Mouse (Mus musculus): ENCODE results near the gene Ice2. TPM values are rescaled to one million over a fixed set of nuclear protein-coding genes. Genes with fewer than 3 reads are reported as not detected.

Ice2 gene
- polyA plus RNA-seq, 2 experiments, result 4.0 to 6.7 TPM

DNA sequence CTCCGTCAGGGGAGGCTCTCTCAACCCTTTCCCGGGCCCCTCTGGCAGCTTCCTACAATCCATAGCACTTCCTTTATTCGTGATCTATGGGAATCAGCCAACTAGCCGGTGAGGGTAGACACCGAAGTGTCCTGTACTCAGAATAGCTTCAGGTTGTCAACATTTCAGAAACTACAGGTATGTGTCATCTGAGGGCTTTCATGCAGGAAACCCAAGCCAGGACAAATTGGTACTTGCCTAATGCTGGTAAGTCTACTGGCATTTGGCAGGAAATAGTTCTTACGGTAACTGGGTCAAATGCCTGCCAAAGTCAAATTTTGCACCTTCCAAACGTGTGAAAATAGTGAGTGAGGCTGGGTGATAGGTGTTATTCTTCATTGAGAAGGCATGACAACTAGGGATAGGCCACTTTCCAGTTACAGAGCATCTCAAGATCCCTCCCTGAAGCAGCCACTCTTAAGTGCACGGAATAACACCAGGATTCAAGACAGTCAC, 35.7 kb upstream of the Ice2 start:
- 65% methylated on average over 8 of the region's 8 CpGs for WGBS (ENCODE audit: insufficient replicate concordance)
- H3K4me2 ChIP-seq (ENCODE audit: low read depth), result no peak overlapping the region
- TF ChIP-seq CTCF (IDR thresholded peaks at IDR 0.05; ENCODE audit: low read depth), result no peak
- no peak for TF ChIP-seq EP300 (IDR thresholded peaks at IDR 0.05; ENCODE audit: low read depth)

GRCm38 (mm10) chr9:69362766-69363165, 34.9 kb upstream of the Ice2 start:
- no peak overlapping the region for H3K4me2 ChIP-seq (ENCODE audit: low read depth)
- H3K9me3 ChIP-seq (ENCODE audit: control insufficient read depth, low read length), result no peaks in the 10 kb centered on the region
- no peaks in the 10 kb centered on the region for H3K4me1 ChIP-seq (replicated peaks; ENCODE audit: control insufficient read depth in 2 of 2, insufficient read depth in 2 of 2, low read length in 1 of 2)
- WGBS (ENCODE audit: insufficient replicate concordance), result 49% methylated on average over 4 of the region's 4 CpGs
- no peaks in the 10 kb centered on the region for H3K36me3 ChIP-seq (replicated peaks; ENCODE audit: control insufficient read depth, insufficient read depth, low read depth)
- H3K27me3 ChIP-seq (ENCODE audit: control insufficient read depth, insufficient read depth, low read length), result no peaks in the 10 kb centered on the region
- H3K27ac ChIP-seq, result no peak overlapping the region
- TF ChIP-seq CTCF (IDR thresholded peaks at IDR 0.05; ENCODE audit: low read depth), result no peak
- no peak for TF ChIP-seq EP300 (IDR thresholded peaks at IDR 0.05; ENCODE audit: low read depth)
- H3K9ac ChIP-seq (replicated peaks), result no peak overlapping the region
- ATAC-seq (ENCODE audit: insufficient read depth) (no peak), DNase-seq (ENCODE audit: low read depth in 3 of 3, low spot score in 3 of 3) (no peak)
- no peak overlapping the region for H3K4me3 ChIP-seq (ENCODE audit: insufficient read depth in 1 of 2, low read depth in 2 of 2, low read length in 2 of 2)

More for the DNA sequence above, 35.7 kb upstream of the Ice2 start:
- no peak overlapping the region for H3K4me3 ChIP-seq (ENCODE audit: insufficient read depth in 1 of 2, low read depth in 2 of 2, low read length in 2 of 2)
- H3K27me3 ChIP-seq (ENCODE audit: control insufficient read depth, insufficient read depth, low read length), result no peaks in the 10 kb centered on the region
- no peak overlapping the region for H3K27ac ChIP-seq
- H3K9ac ChIP-seq (replicated peaks), result no peak overlapping the region
- no peaks in the 10 kb centered on the region for H3K4me1 ChIP-seq (replicated peaks; ENCODE audit: control insufficient read depth in 2 of 2, insufficient read depth in 2 of 2, low read length in 1 of 2)
- no peaks in the 10 kb centered on the region for H3K36me3 ChIP-seq (replicated peaks; ENCODE audit: control insufficient read depth, insufficient read depth, low read depth)
- ATAC-seq (ENCODE audit: insufficient read depth) (no peak), DNase-seq (ENCODE audit: low read depth in 3 of 3, low spot score in 3 of 3) (no peak)
- H3K9me3 ChIP-seq (ENCODE audit: control insufficient read depth, low read length), result no peaks in the 10 kb centered on the region

DNA sequence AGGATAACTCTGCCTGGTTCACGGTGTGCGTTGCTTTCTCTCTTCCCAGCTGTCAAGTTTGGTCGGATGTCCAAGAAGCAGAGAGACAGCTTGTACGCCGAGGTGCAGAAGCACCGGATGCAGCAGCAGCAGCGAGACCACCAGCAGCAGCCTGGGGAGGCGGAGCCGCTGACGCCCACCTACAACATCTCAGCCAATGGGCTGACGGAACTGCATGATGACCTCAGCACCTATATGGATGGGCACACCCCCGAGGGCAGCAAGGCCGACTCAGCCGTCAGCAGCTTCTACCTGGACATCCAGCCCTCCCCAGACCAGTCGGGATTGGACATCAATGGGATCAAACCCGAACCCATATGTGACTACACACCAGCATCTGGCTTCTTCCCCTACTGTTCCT, 33.6 kb upstream of the Ice2 start:
- DNase-seq (ENCODE audit: low read depth in 3 of 3, low spot score in 3 of 3) (no peak), ATAC-seq (ENCODE audit: insufficient read depth) (no peak)
- TF ChIP-seq EP300 (IDR thresholded peaks at IDR 0.05; ENCODE audit: low read depth), result no peak
- TF ChIP-seq CTCF (IDR thresholded peaks at IDR 0.05; ENCODE audit: low read depth), result no peak
- Histone ChIP-seq H3K4me3 (ENCODE audit: insufficient read depth in 1 of 2, low read depth in 2 of 2, low read length in 2 of 2) (no peak overlapping the region), H3K9me3 (ENCODE audit: control insufficient read depth, low read length) (no peaks in the 10 kb centered on the region), H3K9ac (replicated peaks) (no peak overlapping the region), H3K36me3 (replicated peaks; ENCODE audit: control insufficient read depth, insufficient read depth, low read depth) (no peaks in the 10 kb centered on the region), H3K27ac (no peak overlapping the region), H3K4me1 (replicated peaks; ENCODE audit: control insufficient read depth in 2 of 2, insufficient read depth in 2 of 2, low read length in 1 of 2) (no peaks in the 10 kb centered on the region), H3K27me3 (ENCODE audit: control insufficient read depth, insufficient read depth, low read length) (no peaks in the 10 kb centered on the region), H3K4me2 (ENCODE audit: low read depth) (no peak overlapping the region)
- 57% methylated on average over 16 of the region's 16 CpGs for WGBS (ENCODE audit: insufficient replicate concordance)

DNA sequence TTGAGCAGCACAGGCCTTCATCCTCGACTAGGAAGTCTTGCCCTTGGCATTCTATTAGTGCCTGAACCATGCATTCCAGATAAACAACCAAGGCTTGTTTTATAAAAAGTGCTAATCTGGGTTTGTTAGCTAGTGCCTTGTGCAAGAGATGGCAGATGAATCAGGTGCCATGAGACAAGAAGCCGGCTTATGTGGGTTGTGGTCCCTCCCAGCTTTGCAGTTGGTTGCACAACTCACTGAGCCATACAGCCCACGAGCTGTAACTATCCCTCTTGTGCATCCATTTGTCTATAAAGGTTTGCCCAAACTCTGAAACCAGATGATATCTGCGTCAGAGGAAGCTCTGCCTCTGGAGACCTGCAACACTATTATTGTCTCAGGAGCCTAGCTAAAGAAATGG, 30.7 kb upstream of the Ice2 start:
- Histone ChIP-seq H3K9ac (replicated peaks) (no peak overlapping the region), H3K27ac (no peak overlapping the region), H3K9me3 (ENCODE audit: control insufficient read depth, low read length) (no peaks in the 10 kb centered on the region), H3K36me3 (replicated peaks; ENCODE audit: control insufficient read depth, insufficient read depth, low read depth) (no peaks in the 10 kb centered on the region), H3K4me2 (ENCODE audit: low read depth) (no peak overlapping the region), H3K4me1 (replicated peaks; ENCODE audit: control insufficient read depth in 2 of 2, insufficient read depth in 2 of 2, low read length in 1 of 2) (no peaks in the 10 kb centered on the region), H3K27me3 (ENCODE audit: control insufficient read depth, insufficient read depth, low read length) (no peaks in the 10 kb centered on the region), H3K4me3 (ENCODE audit: insufficient read depth in 1 of 2, low read depth in 2 of 2, low read length in 2 of 2) (no peak overlapping the region)
- 36% methylated on average over 4 of the region's 4 CpGs for WGBS (ENCODE audit: insufficient replicate concordance)
- TF ChIP-seq EP300 (IDR thresholded peaks at IDR 0.05; ENCODE audit: low read depth) (no peak), CTCF (IDR thresholded peaks at IDR 0.05; ENCODE audit: low read depth) (no peak)
- ATAC-seq (ENCODE audit: insufficient read depth), result no peak
- no peak for DNase-seq (ENCODE audit: low read depth in 3 of 3, low spot score in 3 of 3)

DNA sequence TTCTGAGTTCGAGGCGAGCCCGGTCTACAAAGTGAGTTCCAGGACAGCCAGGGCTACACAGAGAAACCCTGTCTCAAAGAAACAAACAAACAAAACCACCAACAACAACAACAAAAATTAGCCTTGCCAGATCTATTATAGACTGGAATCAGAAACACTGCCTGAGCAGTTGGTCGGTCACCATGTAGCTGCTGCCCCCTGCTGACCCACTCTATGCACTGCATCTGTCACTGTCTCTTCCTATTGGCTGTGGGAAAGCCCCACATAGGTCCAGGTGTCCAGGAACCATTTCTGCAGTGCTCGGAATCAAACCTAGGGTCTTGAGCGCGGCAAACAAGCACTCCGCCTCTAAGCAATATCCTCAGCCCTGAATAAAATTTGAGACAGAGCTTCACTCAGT, 29.6 kb upstream of the Ice2 start:
- H3K4me1 ChIP-seq (replicated peaks; ENCODE audit: control insufficient read depth in 2 of 2, insufficient read depth in 2 of 2, low read length in 1 of 2), result no peaks in the 10 kb centered on the region
- 60% methylated on average over 8 of the region's 8 CpGs for WGBS (ENCODE audit: insufficient replicate concordance)
- DNase-seq (ENCODE audit: low read depth in 3 of 3, low spot score in 3 of 3), result peak in 2 of 3 experiments; percentile 4 to 5
- H3K4me2 ChIP-seq (ENCODE audit: low read depth), result no peak overlapping the region
- no peak overlapping the region for H3K4me3 ChIP-seq (ENCODE audit: insufficient read depth in 1 of 2, low read depth in 2 of 2, low read length in 2 of 2)
- ATAC-seq (ENCODE audit: insufficient read depth), result no peak
- H3K27me3 ChIP-seq (ENCODE audit: control insufficient read depth, insufficient read depth, low read length), result no peaks in the 10 kb centered on the region
- no peak overlapping the region for H3K9ac ChIP-seq (replicated peaks)
- no peaks in the 10 kb centered on the region for H3K9me3 ChIP-seq (ENCODE audit: control insufficient read depth, low read length)
- TF ChIP-seq CTCF (IDR thresholded peaks at IDR 0.05; ENCODE audit: low read depth) (peak; percentile 88), EP300 (IDR thresholded peaks at IDR 0.05; ENCODE audit: low read depth) (no peak)
- H3K27ac ChIP-seq, result no peak overlapping the region
- no peaks in the 10 kb centered on the region for H3K36me3 ChIP-seq (replicated peaks; ENCODE audit: control insufficient read depth, insufficient read depth, low read depth)

Data from liver, embryonic 14.5 days (tissue).